Mouse (Mus musculus) G1E-ER4 (cell line): ENCODE data around the gene Smtn. TPM values are rescaled to one million over a fixed set of nuclear protein-coding genes. Genes with fewer than 3 reads are reported as not detected.

Experiments
- GATA1 ChIP-seq: IDR thresholded peaks from one replicate; pipeline ENCODE4 v1.8.0; 2012; ENCODE audit warnings: low read length, inconsistent platforms
- polyA plus RNA-seq: library from polyadenylated mRNA; stranded (reverse); fragments of >175 nt; gene quantifications from 2 replicates; pipeline ENCODE4 v1.2.3, GENCODE M21; 2012

Smtn gene
- polyA plus RNA-seq, 1 experiment: not detected

- no peak for TF ChIP-seq GATA1
Observed at GRCm38 (mm10) chr11:3563853-3564252, 23.4 kb upstream of the Smtn start.

- no peak for TF ChIP-seq GATA1
Observed at GRCm38 (mm10) chr11:3560202-3560601, 19.8 kb upstream of the Smtn start.

GRCm38 (mm10) chr11:3557852-3558251, 17.4 kb upstream of the Smtn start:
- no peak for TF ChIP-seq GATA1

- no peak for TF ChIP-seq GATA1
Observed at GRCm38 (mm10) chr11:3554976-3555375, 14.6 kb upstream of the Smtn start.

GRCm38 (mm10) chr11:3549791-3550190, 9.4 kb upstream of the Smtn start:
- no peak for TF ChIP-seq GATA1

- TF ChIP-seq GATA1: no peak
Observed at GRCm38 (mm10) chr11:3548564-3549295, 8.3 kb upstream of the Smtn start.

GRCm38 (mm10) chr11:3547969-3548368, 7.6 kb upstream of the Smtn start:
- no peak for TF ChIP-seq GATA1

- no peak for TF ChIP-seq GATA1
Observed at GRCm38 (mm10) chr11:3547047-3547446, 6.6 kb upstream of the Smtn start.

- no peak for TF ChIP-seq GATA1
Observed at GRCm38 (mm10) chr11:3546242-3546562, 5.8 kb upstream of the Smtn start.

GRCm38 (mm10) chr11:3545531-3546241, 5.3 kb upstream of the Smtn start:
- no peak for TF ChIP-seq GATA1

GRCm38 (mm10) chr11:3544409-3544808, 4.0 kb upstream of the Smtn start:
- no peak for TF ChIP-seq GATA1

- TF ChIP-seq GATA1: no peak
Observed at GRCm38 (mm10) chr11:3543001-3543400, 2.6 kb upstream of the Smtn start.

- no peak for TF ChIP-seq GATA1
Observed at GRCm38 (mm10) chr11:3541932-3542331, 1.5 kb upstream of the Smtn start.

GRCm38 (mm10) chr11:3539826-3540196, 601 bp downstream of the Smtn start:
- no peak for TF ChIP-seq GATA1

- TF ChIP-seq GATA1: no peak
Observed at GRCm38 (mm10) chr11:3539111-3539825, 1.1 kb downstream of the Smtn start.

- TF ChIP-seq GATA1: no peak
Observed at GRCm38 (mm10) chr11:3538341-3538740, 2.1 kb downstream of the Smtn start.

GRCm38 (mm10) chr11:3537711-3538110, 2.7 kb downstream of the Smtn start:
- TF ChIP-seq GATA1: no peak
